Mouse (Mus musculus) forebrain, embryonic 16.5 days (tissue): ENCODE data around the gene Ntsr2. TPM values are rescaled to one million over a fixed set of nuclear protein-coding genes. Genes with fewer than 3 reads are reported as not detected.

Experiments
- ATAC-seq: fragments of 200-750 bp; cut with Nextera tagmentation; 2 replicates; pipeline ENCODE4 v1.8.0; 2017; ENCODE audit warnings: mild to moderate bottlenecking, moderate library complexity
- H3K27ac ChIP-seq: fragments of 300-500 bp; sonication (generic); 2 replicates; pipeline ENCODE4 v1.5.1; 2014; ENCODE audit warnings: low read length, control low read depth
- H3K27me3 ChIP-seq: fragments of 300-500 bp; sonication (generic); replicated peaks from 2 replicates; pipeline ENCODE4 v1.6.1; 2014; ENCODE audit warnings: low read length; ENCODE audit not compliant: control insufficient read depth, insufficient read depth
- H3K36me3 ChIP-seq: fragments of 300-500 bp; sonication (generic); 2 replicates; pipeline ENCODE4 v1.6.1; 2014; ENCODE audit not compliant: control insufficient read depth, insufficient read depth
- H3K4me1 ChIP-seq: fragments of 300-500 bp; sonication (generic); replicated peaks from 2 replicates; pipeline ENCODE4 v1.6.1; 2014; ENCODE audit warnings: low read length; ENCODE audit not compliant: control insufficient read depth, insufficient read depth
- H3K4me2 ChIP-seq: fragments of 300-500 bp; sonication (generic); 2 replicates; pipeline ENCODE4 v1.6.1; 2014; ENCODE audit warnings: mild to moderate bottlenecking, low read length, control low read depth
- H3K4me3 ChIP-seq: fragments of 300-500 bp; sonication (generic); replicated peaks from 2 replicates; pipeline ENCODE4 v1.5.1; 2014; ENCODE audit warnings: mild to moderate bottlenecking, low read length, control low read depth
- H3K9ac ChIP-seq: fragments of 300-500 bp; sonication (generic); replicated peaks from 2 replicates; pipeline ENCODE4 v1.6.1; 2014; ENCODE audit warnings: low read depth, low read length, control low read depth
- H3K9me3 ChIP-seq: fragments of 300-500 bp; sonication (generic); 2 replicates; pipeline ENCODE4 v1.6.1; 2016; ENCODE audit warnings: low read length; ENCODE audit not compliant: control insufficient read depth
- WGBS: fragments of 180-500 bp; shearing (Covaris S2); extraction: QIAGEN DNeasy Blood & Tissue Kit; methylation state at CpG from one replicate; pipeline ENCODE4 v1.1.7; 2014; 5-methylcytosine and 5-hydroxymethylcytosine counted together
- polyA plus RNA-seq: library from polyadenylated mRNA; unstranded; fragments of >200 nt; fragmentation: Nextera tagmentation; extraction: Ambion mirVana; gene quantifications from 2 replicates; pipeline ENCODE4 v1.2.1, GENCODE M21; 2015

Ntsr2 gene
- polyA plus RNA-seq, 1 experiment from 2014 or later: 2.9 TPM

DNA sequence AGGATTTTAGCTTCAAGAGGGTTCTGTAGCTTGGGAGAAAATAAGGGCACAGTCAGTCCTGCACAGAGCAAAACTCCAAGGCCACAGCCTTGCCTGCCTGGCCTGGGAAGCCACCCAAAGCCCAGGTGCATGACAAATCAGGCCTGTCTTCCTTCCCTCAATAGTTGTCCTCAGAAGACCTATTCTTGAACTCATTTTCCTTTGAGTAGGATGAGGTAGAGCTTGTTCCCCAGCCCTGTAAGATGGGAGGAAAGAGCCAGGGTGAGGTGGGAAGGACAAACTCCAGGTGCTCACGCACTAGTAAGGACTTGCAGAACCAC lies 22.4 kb upstream of the Ntsr2 start:
- no peak overlapping the region for H3K27ac ChIP-seq

DNA sequence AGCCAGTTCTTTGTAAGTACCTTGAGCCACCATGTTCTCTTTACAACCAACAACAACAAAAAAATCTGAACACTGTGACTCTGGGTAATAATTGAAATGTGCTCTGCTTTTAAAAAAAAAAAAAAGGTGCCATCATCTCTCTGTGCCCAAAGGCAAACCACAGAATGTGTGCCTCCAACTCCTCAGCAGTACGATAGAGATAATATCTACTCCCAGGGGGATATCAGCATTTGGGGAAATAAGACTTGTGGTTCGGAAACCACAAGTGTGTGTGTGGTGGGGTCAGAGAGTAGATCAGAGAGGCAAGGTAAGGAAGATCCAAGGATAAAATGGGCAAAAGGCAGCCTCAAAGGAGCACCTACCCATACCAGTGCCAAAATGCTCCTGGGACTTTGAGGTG lies 21.8 kb upstream of the Ntsr2 start:
- H3K9ac ChIP-seq: no peak overlapping the region

More for the DNA sequence above, 22.4 kb upstream of the Ntsr2 start:
- Histone ChIP-seq H3K4me1 (no peaks in the 10 kb centered on the region), H3K27me3 (no peaks in the 10 kb centered on the region), H3K9ac (no peak overlapping the region), H3K36me3 (no peaks in the 10 kb centered on the region), H3K9me3 (no peaks in the 10 kb centered on the region), H3K4me3 (no peak overlapping the region), H3K4me2 (no peak overlapping the region)
- 88% methylated on average over 1 of the region's 1 CpGs for WGBS
- ATAC-seq: no peak

DNA sequence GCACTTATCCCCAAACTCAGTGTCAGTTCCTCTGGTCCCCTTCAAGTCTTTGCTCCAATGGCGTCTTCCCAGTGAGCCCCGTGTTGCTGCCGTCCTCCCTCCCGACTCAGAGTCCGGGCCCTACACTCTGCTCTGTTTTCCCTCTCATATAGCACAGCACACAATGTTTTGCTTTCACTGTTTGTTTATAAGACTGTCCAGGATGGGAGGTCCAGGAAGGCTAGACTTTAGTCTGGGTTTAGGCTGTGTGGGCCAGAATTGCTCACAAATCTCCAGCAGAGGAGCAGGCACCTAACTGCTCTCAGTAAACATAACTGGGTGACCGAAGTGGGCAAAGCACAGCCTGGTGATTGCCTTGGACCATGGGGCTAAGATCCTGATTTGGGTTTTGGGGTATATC lies 19.9 kb upstream of the Ntsr2 start:
- Histone ChIP-seq H3K27me3 (no peaks in the 10 kb centered on the region), H3K4me2 (no peak overlapping the region), H3K9me3 (no peaks in the 10 kb centered on the region), H3K4me3 (no peak overlapping the region), H3K27ac (no peak overlapping the region), H3K36me3 (no peaks in the 10 kb centered on the region), H3K9ac (no peak overlapping the region), H3K4me1 (no peaks in the 10 kb centered on the region)
- ATAC-seq: no peak
- 89% methylated on average over 6 of the region's 6 CpGs for whole genome bisulfite sequencing

More for the DNA sequence above, 21.8 kb upstream of the Ntsr2 start:
- Histone ChIP-seq H3K4me1 (no peaks in the 10 kb centered on the region), H3K27ac (no peak overlapping the region), H3K4me2 (no peak overlapping the region), H3K36me3 (no peaks in the 10 kb centered on the region), H3K27me3 (no peaks in the 10 kb centered on the region), H3K4me3 (no peak overlapping the region), H3K9me3 (no peaks in the 10 kb centered on the region)
- WGBS: 90% methylated on average over 2 of the region's 2 CpGs
- no peak for ATAC-seq

- WGBS: 56% methylated on average over 14 of the region's 14 CpGs
- ATAC-seq: no peak
Measured at GRCm38 (mm10) chr12:16634075-16634813, 18.9 kb upstream of the Ntsr2 start.

GRCm38 (mm10) chr12:16635816-16636215 lies 17.4 kb upstream of the Ntsr2 start:
- ATAC-seq: no peak
- Histone ChIP-seq H3K4me1 (no peaks in the 10 kb centered on the region), H3K36me3 (no peaks in the 10 kb centered on the region), H3K4me2 (no peak overlapping the region), H3K27ac (no peak overlapping the region), H3K9me3 (no peaks in the 10 kb centered on the region), H3K4me3 (no peak overlapping the region), H3K27me3 (no peaks in the 10 kb centered on the region), H3K9ac (no peak overlapping the region)
- WGBS: 82% methylated on average over 6 of the region's 6 CpGs

More at GRCm38 (mm10) chr12:16634075-16634813, 18.9 kb upstream of the Ntsr2 start:
- H3K4me1 ChIP-seq: no peaks in the 10 kb centered on the region
- H3K4me3 ChIP-seq: no peak overlapping the region
- H3K4me2 ChIP-seq: no peak overlapping the region
- H3K36me3 ChIP-seq: no peaks in the 10 kb centered on the region
- H3K27me3 ChIP-seq: no peaks in the 10 kb centered on the region
- H3K9me3 ChIP-seq: no peaks in the 10 kb centered on the region
- no peak overlapping the region for H3K9ac ChIP-seq
- no peak overlapping the region for H3K27ac ChIP-seq

- ATAC-seq: no peak
- 74% methylated on average over 12 of the region's 12 CpGs for WGBS
- H3K36me3 ChIP-seq: no peaks in the 10 kb centered on the region
- peaks cover 10% of the 10 kb centered on the region for H3K4me1 ChIP-seq
- H3K4me2 ChIP-seq: no peak overlapping the region
- H3K9me3 ChIP-seq: no peaks in the 10 kb centered on the region
- no peak overlapping the region for H3K27ac ChIP-seq
- H3K9ac ChIP-seq: no peak overlapping the region
- no peaks in the 10 kb centered on the region for H3K27me3 ChIP-seq
- no peak overlapping the region for H3K4me3 ChIP-seq
Measured at GRCm38 (mm10) chr12:16639078-16639771, 14.0 kb upstream of the Ntsr2 start.

GRCm38 (mm10) chr12:16640075-16640474 lies 13.1 kb upstream of the Ntsr2 start:
- Histone ChIP-seq H3K36me3 (no peaks in the 10 kb centered on the region), H3K4me3 (no peak overlapping the region), H3K9ac (no peak overlapping the region), H3K27ac (no peak overlapping the region), H3K4me1 (peaks cover 11% of the 10 kb centered on the region), H3K27me3 (no peaks in the 10 kb centered on the region), H3K4me2 (no peak overlapping the region), H3K9me3 (no peaks in the 10 kb centered on the region)
- 89% methylated on average over 6 of the region's 6 CpGs for WGBS
- ATAC-seq: no peak

GRCm38 (mm10) chr12:16642000-16642399 lies 11.2 kb upstream of the Ntsr2 start:
- H3K27me3 ChIP-seq: no peaks in the 10 kb centered on the region
- H3K27ac ChIP-seq: no peak overlapping the region
- ATAC-seq: no peak
- H3K4me3 ChIP-seq: no peak overlapping the region
- no peak overlapping the region for H3K4me2 ChIP-seq
- no peak overlapping the region for H3K9ac ChIP-seq
- no peaks in the 10 kb centered on the region for H3K9me3 ChIP-seq
- H3K36me3 ChIP-seq: no peaks in the 10 kb centered on the region
- 69% methylated on average over 5 of the region's 5 CpGs for WGBS
- peaks cover 11% of the 10 kb centered on the region for H3K4me1 ChIP-seq

DNA sequence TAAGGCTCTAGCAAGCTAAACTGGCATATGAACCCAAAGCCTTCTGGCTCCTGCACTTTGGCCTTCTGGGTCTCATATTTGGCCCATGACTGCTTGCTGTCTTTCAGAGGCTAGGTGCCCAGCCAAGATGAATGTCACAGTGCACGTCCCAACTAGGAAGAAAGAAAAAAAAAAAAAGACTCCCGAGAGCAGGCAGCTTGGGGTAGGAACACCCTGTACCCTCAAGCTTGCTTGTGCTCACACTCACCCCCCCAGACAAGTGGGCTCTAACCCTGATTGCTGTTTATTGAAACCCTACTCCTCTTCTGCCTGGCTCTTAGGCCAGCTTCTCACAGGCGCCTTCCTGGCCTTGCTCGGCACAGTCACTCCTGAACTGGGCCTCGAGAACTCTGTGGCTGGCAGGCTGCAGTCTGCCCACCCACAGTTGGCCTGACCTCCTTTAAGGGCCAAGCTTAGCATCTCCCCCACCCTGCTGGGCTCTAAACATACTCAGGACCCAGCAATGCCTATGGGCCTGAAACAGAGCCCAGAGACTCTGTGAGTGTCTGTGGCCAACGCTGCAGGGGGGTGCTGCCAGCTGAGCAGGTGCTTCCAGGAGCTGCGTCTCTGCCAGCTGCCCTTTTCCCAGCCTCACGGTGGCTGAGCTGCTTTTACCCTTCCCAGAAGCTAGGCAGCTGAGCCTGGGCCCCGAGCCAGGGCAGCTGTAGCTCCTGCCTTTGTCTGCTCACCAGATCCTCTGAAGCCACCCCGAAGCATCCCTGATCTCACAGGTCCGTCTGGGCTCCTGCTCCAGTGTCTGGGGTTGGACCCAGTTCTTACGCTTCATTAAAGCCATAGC lies 9.5 kb upstream of the Ntsr2 start:
- Histone ChIP-seq H3K4me2 (no peak overlapping the region), H3K4me3 (no peak overlapping the region), H3K27ac (peak overlapping the region; percentile 60), H3K4me1 (peaks cover 11% of the 10 kb centered on the region), H3K27me3 (no peaks in the 10 kb centered on the region), H3K36me3 (no peaks in the 10 kb centered on the region), H3K9me3 (no peaks in the 10 kb centered on the region), H3K9ac (no peak overlapping the region)
- WGBS: 19% methylated on average over 12 of the region's 12 CpGs
- ATAC-seq: peak; percentile 91
